Mouse (Mus musculus) kidney, adult 2 months (tissue): ENCODE data around the gene Smg7. TPM values are rescaled to one million over a fixed set of nuclear protein-coding genes. Genes with fewer than 3 reads are reported as not detected.

Experiments
- DNase-seq: peaks from one replicate; pipeline ENCODE4 v3.0.0; 2021
- H3K27ac ChIP-seq: fragments of 200-500 bp; 2 replicates; pipeline ENCODE4 v1.5.1; 2012; ENCODE audit warnings: low read depth, low read length, control low read depth, inconsistent platforms; ENCODE audit not compliant: insufficient read depth
- H3K27me3 ChIP-seq: fragments of 200-500 bp; replicated peaks from 2 replicates; pipeline ENCODE4 v1.6.1; 2012; ENCODE audit warnings: mild to moderate bottlenecking, moderate library complexity, low read length, inconsistent platforms; ENCODE audit not compliant: control insufficient read depth, insufficient read depth
- H3K36me3 ChIP-seq: fragments of 200-500 bp; 2 replicates; pipeline ENCODE4 v1.6.1; 2012; ENCODE audit warnings: mild to moderate bottlenecking, moderate library complexity, low read length, inconsistent platforms; ENCODE audit not compliant: control insufficient read depth, insufficient read depth
- H3K4me1 ChIP-seq: fragments of 200-500 bp; 2 replicates; pipeline ENCODE4 v1.6.1; 2011; ENCODE audit warnings: low read length; ENCODE audit not compliant: control insufficient read depth, insufficient read depth
- H3K4me3 ChIP-seq: fragments of 200-500 bp; 2 replicates; pipeline ENCODE4 v1.5.1; 2011; ENCODE audit warnings: mild to moderate bottlenecking, low read depth, low read length, control low read depth; ENCODE audit not compliant: insufficient read depth
- CTCF ChIP-seq: fragments of 200-500 bp; conservative IDR thresholded peaks from 2 replicates; pipeline ENCODE4 v1.5.1; 2011; ENCODE audit warnings: low read depth, mild to moderate bottlenecking, control low read depth, low read length, moderate library complexity, mixed read lengths; ENCODE audit not compliant: insufficient read depth, insufficient read length
- POLR2A ChIP-seq: fragments of 200-500 bp; IDR thresholded peaks from one replicate; pipeline ENCODE4 v1.6.1; 2011; ENCODE audit warnings: low read depth, low read length, control low read depth
- WGBS: fragments of 180-500 bp; shearing (Covaris S2); methylation state at CpG from one replicate; pipeline ENCODE4 v1.1.7; 2018; 5-methylcytosine and 5-hydroxymethylcytosine counted together
- polyA plus RNA-seq: library from polyadenylated mRNA; depleted of rRNA; stranded (reverse); fragments of >200 nt; gene quantifications from 2 replicates; pipeline ENCODE4 v1.2.3, GENCODE M21; 2012; rRNA removed

Gene Smg7
- 46.8 and 56.1 TPM in 2 replicates for polyA plus RNA-seq

- no peak for TF ChIP-seq CTCF
- TF ChIP-seq POLR2A, result no peak
- Histone ChIP-seq H3K4me1 (peaks cover 7% of the 10 kb centered on the region; the same call in 1 of the 2 replicates), H3K4me3 (peak within 1 kb of the TSS; percentile 99), H3K27ac (peak within 1 kb of the TSS; percentile 99), H3K36me3 (peaks cover 1% of the 10 kb centered on the region; the same call in 1 of the 2 replicates), H3K27me3 (no peaks in the 10 kb centered on the region)
- DNase-seq, result peak; percentile 67
- 1% methylated on average over 89 of the region's 93 CpGs for WGBS
Measured at GRCm38 (mm10) chr1:152901765-152902664, at the start of gene Smg7. Gene Smg7, minus strand, starts transcription at chr1:152902646.

GRCm38 (mm10) chr1:152942977-152943376 lies 40.5 kb upstream of the Smg7 start:
- WGBS, result 56% methylated on average over 4 of the region's 4 CpGs
- H3K36me3 ChIP-seq, result no peaks in the 10 kb centered on the region
- no peak for DNase-seq
- H3K4me1 ChIP-seq, result no peaks in the 10 kb centered on the region
- TF ChIP-seq CTCF (no peak), POLR2A (no peak)
- H3K27ac ChIP-seq, result no peak overlapping the region
- H3K4me3 ChIP-seq, result no peak overlapping the region
- no peaks in the 10 kb centered on the region for H3K27me3 ChIP-seq

GRCm38 (mm10) chr1:152936365-152936764 lies 33.9 kb upstream of the Smg7 start:
- TF ChIP-seq POLR2A (no peak), CTCF (no peak)
- Histone ChIP-seq H3K36me3 (no peaks in the 10 kb centered on the region), H3K4me3 (no peak overlapping the region), H3K27ac (no peak overlapping the region), H3K4me1 (no peaks in the 10 kb centered on the region), H3K27me3 (no peaks in the 10 kb centered on the region)
- no peak for DNase-seq
- 91% methylated on average over 5 of the region's 5 CpGs for WGBS

- no peak overlapping the region for H3K4me3 ChIP-seq
- H3K27ac ChIP-seq, result no peak overlapping the region
- 59% methylated on average over 6 of the region's 6 CpGs for WGBS
- H3K4me1 ChIP-seq, result no peaks in the 10 kb centered on the region
- no peaks in the 10 kb centered on the region for H3K36me3 ChIP-seq
- TF ChIP-seq POLR2A (no peak), CTCF (no peak)
- no peak for DNase-seq
- H3K27me3 ChIP-seq, result no peaks in the 10 kb centered on the region
Measured at GRCm38 (mm10) chr1:152935476-152935875, 33.0 kb upstream of the Smg7 start.

- DNase-seq, result no peak
- WGBS, result 35% methylated on average over 11 of the region's 11 CpGs
- no peaks in the 10 kb centered on the region for H3K36me3 ChIP-seq
- TF ChIP-seq CTCF (no peak), POLR2A (no peak)
- H3K4me3 ChIP-seq, result no peak overlapping the region
- no peaks in the 10 kb centered on the region for H3K4me1 ChIP-seq
- no peaks in the 10 kb centered on the region for H3K27me3 ChIP-seq
- no peak overlapping the region for H3K27ac ChIP-seq
Measured at GRCm38 (mm10) chr1:152933962-152934361, 31.5 kb upstream of the Smg7 start.

- Histone ChIP-seq H3K4me3 (no peak overlapping the region), H3K27ac (no peak overlapping the region), H3K27me3 (no peaks in the 10 kb centered on the region), H3K4me1 (no peaks in the 10 kb centered on the region), H3K36me3 (no peaks in the 10 kb centered on the region)
- TF ChIP-seq POLR2A (no peak), CTCF (no peak)
- 68% methylated on average over 3 of the region's 3 CpGs for WGBS
- no peak for DNase-seq
Measured at GRCm38 (mm10) chr1:152921786-152922185, 19.3 kb upstream of the Smg7 start.

GRCm38 (mm10) chr1:152917626-152918025 lies 15.2 kb upstream of the Smg7 start:
- TF ChIP-seq CTCF, result no peak
- no peak for TF ChIP-seq POLR2A
- H3K27ac ChIP-seq, result no peak overlapping the region
- H3K4me1 ChIP-seq, result 0 out of 2 replicates have a peak, but pooled peaks cover 3% of the 10 kb centered on the region
- H3K36me3 ChIP-seq, result no peaks in the 10 kb centered on the region
- H3K27me3 ChIP-seq, result no peaks in the 10 kb centered on the region
- 73% methylated on average over 4 of the region's 4 CpGs for WGBS
- DNase-seq, result no peak
- H3K4me3 ChIP-seq, result no peak overlapping the region
